Mouse (Mus musculus) limb, embryonic 12.5 days (tissue): Measurements from ENCODE around the gene Klf2. TPM values are rescaled to one million over a fixed set of nuclear protein-coding genes. Genes with fewer than 3 reads are reported as not detected.

ENCODE experiments used
- ATAC-seq: fragments of 200-750 bp; cut with Nextera tagmentation; 2 replicates; pipeline ENCODE4 v1.8.0; 2017; ENCODE audit warnings: low read depth, moderate TSS enrichment; ENCODE audit not compliant: insufficient number of reproducible peaks, insufficient read depth, low FRiP score, low TSS enrichment
- H3K27ac ChIP-seq: fragments of 300-500 bp; sonication (generic); 2 replicates; pipeline ENCODE4 v1.5.1; 2016; ENCODE audit warnings: mild to moderate bottlenecking, moderate library complexity
- H3K27me3 ChIP-seq: fragments of 300-500 bp; sonication (generic); 2 replicates; pipeline ENCODE4 v1.6.1; 2016; ENCODE audit warnings: mild to moderate bottlenecking, moderate library complexity
- H3K36me3 ChIP-seq: fragments of 300-500 bp; sonication (generic); 2 replicates; pipeline ENCODE4 v1.6.1; 2016; ENCODE audit warnings: mild to moderate bottlenecking, moderate library complexity
- H3K4me1 ChIP-seq: fragments of 300-500 bp; sonication (generic); replicated peaks from 2 replicates; pipeline ENCODE4 v1.6.1; 2016
- H3K4me2 ChIP-seq: fragments of 300-500 bp; sonication (generic); 2 replicates; pipeline ENCODE4 v1.6.1; 2016; ENCODE audit warnings: mild to moderate bottlenecking, moderate library complexity
- H3K4me3 ChIP-seq: fragments of 300-500 bp; sonication (generic); replicated peaks from 2 replicates; pipeline ENCODE4 v1.5.1; 2016; ENCODE audit warnings: mild to moderate bottlenecking
- H3K9ac ChIP-seq: fragments of 300-500 bp; sonication (generic); replicated peaks from 2 replicates; pipeline ENCODE4 v1.6.1; 2016; ENCODE audit warnings: mild to moderate bottlenecking, moderate library complexity
- H3K9me3 ChIP-seq: fragments of 300-500 bp; sonication (generic); 2 replicates; pipeline ENCODE4 v1.6.1; 2016; ENCODE audit warnings: mild to moderate bottlenecking, moderate library complexity
- WGBS: fragments of 180-500 bp; shearing (Covaris S2); methylation state at CpG from one replicate; pipeline ENCODE4 v1.1.7; 2016; 5-methylcytosine and 5-hydroxymethylcytosine counted together
- polyA plus RNA-seq: library from polyadenylated mRNA; unstranded; fragments of >200 nt; fragmentation: Nextera tagmentation; extraction: Ambion mirVana; gene quantifications from 2 replicates; pipeline ENCODE4 v1.2.1, GENCODE M21; 2016

Gene Klf2
- polyA plus RNA-seq, 1 experiment from 2014 or later = 5.3 TPM

GRCm38 (mm10) chr8:72321635-72322441 lies 3.0 kb downstream of the Klf2 start:
- ATAC-seq = no peak
- no peaks in the 10 kb centered on the region for H3K9me3 ChIP-seq
- H3K4me2 ChIP-seq = no peak overlapping the region
- no peak overlapping the region for H3K9ac ChIP-seq
- 89% methylated on average over 20 of the region's 20 CpGs for WGBS
- no peaks in the 10 kb centered on the region for H3K36me3 ChIP-seq
- H3K27me3 ChIP-seq = peaks cover 72% of the 10 kb centered on the region
- no peak overlapping the region for H3K27ac ChIP-seq
- H3K4me3 ChIP-seq = no peak overlapping the region
- H3K4me1 ChIP-seq = peaks cover 13% of the 10 kb centered on the region

- peaks cover 13% of the 10 kb centered on the region for H3K4me1 ChIP-seq
- 70% methylated on average over 7 of the region's 7 CpGs for WGBS
- no peak overlapping the region for H3K27ac ChIP-seq
- H3K9ac ChIP-seq = no peak overlapping the region
- ATAC-seq = no peak
- H3K4me3 ChIP-seq = no peak overlapping the region
- H3K4me2 ChIP-seq = no peak overlapping the region
- no peaks in the 10 kb centered on the region for H3K9me3 ChIP-seq
- peaks cover 68% of the 10 kb centered on the region for H3K27me3 ChIP-seq
- H3K36me3 ChIP-seq = no peaks in the 10 kb centered on the region
Measured at GRCm38 (mm10) chr8:72322471-72322889, 3.6 kb downstream of the Klf2 start.

- no peak overlapping the region for H3K4me3 ChIP-seq
- no peaks in the 10 kb centered on the region for H3K9me3 ChIP-seq
- H3K27me3 ChIP-seq = peaks cover 63% of the 10 kb centered on the region
- no peak for ATAC-seq
- no peak overlapping the region for H3K27ac ChIP-seq
- H3K4me2 ChIP-seq = no peak overlapping the region
- no peak overlapping the region for H3K9ac ChIP-seq
- peaks cover 13% of the 10 kb centered on the region for H3K4me1 ChIP-seq
- H3K36me3 ChIP-seq = no peaks in the 10 kb centered on the region
- 61% methylated on average over 6 of the region's 6 CpGs for WGBS
Measured at GRCm38 (mm10) chr8:72323131-72323725, 4.4 kb downstream of the Klf2 start.

GRCm38 (mm10) chr8:72324036-72324706 lies 5.3 kb downstream of the Klf2 start:
- H3K4me1 ChIP-seq = peaks cover 12% of the 10 kb centered on the region
- WGBS = 84% methylated on average over 10 of the region's 10 CpGs
- H3K36me3 ChIP-seq = no peaks in the 10 kb centered on the region
- no peak overlapping the region for H3K27ac ChIP-seq
- no peak for ATAC-seq
- H3K4me2 ChIP-seq = no peak overlapping the region
- no peak overlapping the region for H3K4me3 ChIP-seq
- no peaks in the 10 kb centered on the region for H3K9me3 ChIP-seq
- peaks cover 55% of the 10 kb centered on the region for H3K27me3 ChIP-seq
- no peak overlapping the region for H3K9ac ChIP-seq

GRCm38 (mm10) chr8:72324708-72325107 lies 5.9 kb downstream of the Klf2 start:
- peaks cover 50% of the 10 kb centered on the region for H3K27me3 ChIP-seq
- H3K9me3 ChIP-seq = no peaks in the 10 kb centered on the region
- no peak overlapping the region for H3K4me2 ChIP-seq
- 62% methylated on average over 2 of the region's 2 CpGs for WGBS
- H3K27ac ChIP-seq = no peak overlapping the region
- H3K9ac ChIP-seq = no peak overlapping the region
- no peaks in the 10 kb centered on the region for H3K36me3 ChIP-seq
- H3K4me1 ChIP-seq = peaks cover 7% of the 10 kb centered on the region
- no peak overlapping the region for H3K4me3 ChIP-seq
- ATAC-seq = no peak

- Histone ChIP-seq H3K4me3 (no peak overlapping the region), H3K36me3 (no peaks in the 10 kb centered on the region), H3K27me3 (peaks cover 10% of the 10 kb centered on the region; the same call in 1 of the 2 replicates), H3K4me1 (0 out of 2 replicates have a peak, but pooled peaks cover 4% of the 10 kb centered on the region), H3K4me2 (no peak overlapping the region), H3K27ac (no peak overlapping the region), H3K9me3 (no peaks in the 10 kb centered on the region), H3K9ac (no peak overlapping the region)
- WGBS = 91% methylated on average over 3 of the region's 3 CpGs
- no peak for ATAC-seq
Measured at GRCm38 (mm10) chr8:72329116-72329515, 10.3 kb downstream of the Klf2 start.

GRCm38 (mm10) chr8:72330806-72331516 lies 12.1 kb downstream of the Klf2 start:
- no peak overlapping the region for H3K27ac ChIP-seq
- H3K36me3 ChIP-seq = peaks cover 12% of the 10 kb centered on the region
- 87% methylated on average over 6 of the region's 6 CpGs for WGBS

GRCm38 (mm10) chr8:72331631-72332030 lies 12.8 kb downstream of the Klf2 start:
- whole genome bisulfite sequencing = 93% methylated on average over 4 of the region's 4 CpGs
- no peak for ATAC-seq

More at GRCm38 (mm10) chr8:72330806-72331516, 12.1 kb downstream of the Klf2 start:
- no peak for ATAC-seq
- Histone ChIP-seq H3K4me3 (no peak overlapping the region), H3K4me1 (0 out of 2 replicates have a peak, but pooled peaks cover 4% of the 10 kb centered on the region), H3K27me3 (no peaks in the 10 kb centered on the region), H3K4me2 (no peak overlapping the region), H3K9me3 (no peaks in the 10 kb centered on the region), H3K9ac (no peak overlapping the region)

GRCm38 (mm10) chr8:72333429-72334143 lies 14.8 kb downstream of the Klf2 start:
- Histone ChIP-seq H3K27ac (0 out of 2 replicates have a peak overlapping the region, but pooled peaks have one; percentile 17), H3K4me2 (no peak overlapping the region), H3K27me3 (no peaks in the 10 kb centered on the region), H3K9ac (no peak overlapping the region), H3K36me3 (peaks cover 34% of the 10 kb centered on the region), H3K4me1 (0 out of 2 replicates have a peak, but pooled peaks cover 4% of the 10 kb centered on the region), H3K4me3 (no peak overlapping the region), H3K9me3 (no peaks in the 10 kb centered on the region)
- 35% methylated on average over 3 of the region's 3 CpGs for WGBS
- ATAC-seq = no peak

More at GRCm38 (mm10) chr8:72331631-72332030, 12.8 kb downstream of the Klf2 start:
- Histone ChIP-seq H3K36me3 (peaks cover 16% of the 10 kb centered on the region), H3K27ac (no peak overlapping the region), H3K9me3 (no peaks in the 10 kb centered on the region), H3K27me3 (no peaks in the 10 kb centered on the region), H3K9ac (no peak overlapping the region), H3K4me3 (no peak overlapping the region), H3K4me1 (0 out of 2 replicates have a peak, but pooled peaks cover 4% of the 10 kb centered on the region), H3K4me2 (no peak overlapping the region)

- 80% methylated on average over 4 of the region's 4 CpGs for WGBS
- Histone ChIP-seq H3K4me1 (0 out of 2 replicates have a peak, but pooled peaks cover 4% of the 10 kb centered on the region), H3K36me3 (peaks cover 40% of the 10 kb centered on the region), H3K9ac (no peak overlapping the region), H3K4me2 (no peak overlapping the region), H3K4me3 (no peak overlapping the region), H3K9me3 (no peaks in the 10 kb centered on the region), H3K27ac (no peak overlapping the region), H3K27me3 (no peaks in the 10 kb centered on the region)
- no peak for ATAC-seq
Measured at GRCm38 (mm10) chr8:72334144-72334641, 15.4 kb downstream of the Klf2 start.
